15 mouse cellular contexts compared by ENCODE assay signal in genomic region chr11:31677309-31677708, GRCm38 (mm10).
"Had no signal": no experiment of that assay in that cellular context is flagged by ENCODE, and none has a peak within 500 bp of the region (broad histone marks: within the 10 kb centered on the region; RNA-seq: fewer than 3 reads in every experiment).

No protein-coding gene starts in this region.

- H3K27me3 ChIP-seq: intestine, embryonic 15.5 days; kidney, embryonic 15.5 days; limb, embryonic 13.5 days; liver, embryonic 15.5 days; neural tube, embryonic 13.5 days had no signal

- H3K4me3 ChIP-seq: intestine, embryonic 15.5 days; kidney, embryonic 15.5 days; limb, embryonic 13.5 days; liver, embryonic 15.5 days; neural tube, embryonic 13.5 days had no signal

- H3K9ac ChIP-seq: intestine, embryonic 15.5 days; kidney, embryonic 15.5 days; limb, embryonic 13.5 days; liver, embryonic 15.5 days; lung, embryonic 14.5 days; neural tube, embryonic 13.5 days had no signal

- H3K36me3 ChIP-seq: intestine, embryonic 15.5 days; kidney, embryonic 15.5 days; limb, embryonic 13.5 days; liver, embryonic 15.5 days; neural tube, embryonic 13.5 days had no signal

- H3K9me3 ChIP-seq: intestine, embryonic 15.5 days; kidney, embryonic 15.5 days; liver, embryonic 15.5 days; neural tube, embryonic 13.5 days had no signal

- ATAC-seq: intestine, embryonic 15.5 days; midbrain, embryonic 16.5 days had no signal

- DNase-seq: kidney, adult 2 months; kidney, postnatal 14 days; layer of hippocampus, adult 9-11 months; layer of hippocampus, postnatal 36 days; lung, embryonic 14.5 days; lung, postnatal 10 days; lung, postnatal 4 days; right cerebral cortex, postnatal 25 days had no signal

- H3K4me2 ChIP-seq: intestine, embryonic 15.5 days; kidney, embryonic 15.5 days; limb, embryonic 13.5 days; liver, embryonic 15.5 days; lung, embryonic 14.5 days; midbrain, embryonic 11.5 days; neural tube, embryonic 13.5 days had no signal

- H3K4me1 ChIP-seq: intestine, embryonic 15.5 days had no signal

- H3K27ac ChIP-seq: intestine, embryonic 15.5 days; kidney, embryonic 15.5 days; limb, embryonic 13.5 days; liver, embryonic 15.5 days; neural tube, embryonic 13.5 days had no signal
